Mouse (Mus musculus) CD4-positive helper T cell, adult 2 months (primary cell): ENCODE data around the gene Zfp106.
"Not testable (repeated sequence)": the region's sequence is repeated elsewhere in the genome, so short reads cannot be mapped to it uniquely, and the experiment has no call there.

ENCODE experiments used
- DNase-seq: peaks from one replicate; pipeline ENCODE4 v3.0.0-alpha.2; 2012; ENCODE audit warnings: low read depth, missing footprints, low spot score

The Zfp106 gene

DNA sequence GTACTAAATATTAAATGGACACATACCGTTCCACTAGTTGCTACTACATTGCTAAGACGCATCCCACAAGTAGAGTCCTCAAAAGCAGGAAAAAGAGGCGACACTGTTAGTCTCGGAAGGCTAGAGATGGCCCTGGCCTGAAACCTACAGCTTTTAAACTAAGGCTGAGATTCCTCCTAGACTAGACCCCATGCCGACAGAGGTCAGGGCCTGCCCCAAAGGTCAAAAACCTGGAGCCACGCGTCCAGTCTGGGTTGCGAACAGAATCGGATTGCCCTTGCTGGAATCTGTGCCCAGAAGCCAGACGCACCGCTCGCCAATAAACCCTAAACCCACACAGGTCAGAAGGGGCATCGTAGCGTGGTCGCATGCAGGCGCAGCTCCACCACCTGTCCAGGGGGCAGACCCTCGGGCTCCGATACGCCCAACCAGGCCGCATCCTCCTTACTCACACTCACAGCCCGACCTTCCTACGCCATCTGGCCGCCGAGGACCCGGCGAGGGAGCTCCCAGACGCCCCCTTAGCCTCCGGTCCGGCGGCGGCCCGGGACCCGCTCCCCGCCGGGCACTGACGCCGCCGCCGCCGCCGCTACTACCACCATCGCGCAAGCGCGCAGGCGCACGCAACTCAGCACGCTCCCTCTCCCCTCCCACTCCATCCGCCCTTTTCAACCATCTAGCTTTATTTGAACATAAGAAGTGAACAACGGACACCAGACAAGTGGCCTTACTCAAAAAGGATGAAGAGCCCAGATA is at the start of gene Zfp106:
Zfp106 (minus strand) TSS at position 609 of the 756 bp plus-strand sequence.
- DNase-seq = peak; percentile 91

DNA sequence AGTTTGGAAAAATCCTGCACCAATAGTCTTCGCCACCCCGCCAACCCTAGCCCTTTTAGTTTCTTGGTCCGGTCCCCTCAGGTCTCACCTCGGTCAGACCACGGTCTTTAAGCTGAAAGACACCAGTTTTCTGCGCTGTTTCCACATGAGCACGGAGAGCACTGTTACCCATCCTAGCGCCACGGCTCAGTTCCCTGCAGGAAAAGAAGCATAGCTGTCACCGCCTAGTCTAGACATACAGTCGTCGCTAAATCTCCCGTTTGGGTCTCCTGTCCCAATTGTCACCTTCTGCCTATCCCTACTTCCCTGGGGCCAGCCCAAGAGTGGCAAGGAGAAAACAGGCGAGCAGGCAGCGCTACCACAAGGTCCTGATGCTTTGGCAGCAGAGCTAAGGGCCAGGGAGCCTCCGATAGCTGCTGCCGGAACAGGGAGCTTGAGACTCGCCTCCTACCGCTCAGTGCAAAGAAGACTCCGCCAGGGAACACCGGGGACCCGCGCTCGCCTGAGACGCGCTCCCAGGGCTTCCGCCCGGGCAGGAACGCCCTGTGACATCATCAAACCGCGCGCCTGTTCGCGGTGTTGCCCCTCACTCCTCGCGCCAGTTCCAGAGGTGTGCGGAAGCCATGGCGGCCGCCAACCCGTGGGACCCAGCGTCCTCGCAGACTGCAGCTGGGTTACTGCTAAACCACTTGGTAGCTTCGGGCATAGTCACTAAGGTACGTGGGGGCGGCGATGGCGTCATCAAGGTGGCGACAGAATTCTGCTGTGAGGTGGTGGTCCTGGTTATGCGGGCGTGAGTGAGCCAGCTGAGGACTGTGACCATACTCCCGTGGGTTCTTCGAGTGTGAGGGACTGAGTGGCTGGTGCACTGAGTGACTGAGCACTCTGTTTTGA is 45.4 kb upstream of the Zfp106 start, which contains the start of the genes Haus2 and Lrrc57:
Haus2 (plus strand) TSS at position 554 of the 894 bp plus-strand sequence.
Lrrc57 (minus strand) TSS at position 691 of the 894 bp plus-strand sequence.
- DNase-seq = peak; percentile 94

DNA sequence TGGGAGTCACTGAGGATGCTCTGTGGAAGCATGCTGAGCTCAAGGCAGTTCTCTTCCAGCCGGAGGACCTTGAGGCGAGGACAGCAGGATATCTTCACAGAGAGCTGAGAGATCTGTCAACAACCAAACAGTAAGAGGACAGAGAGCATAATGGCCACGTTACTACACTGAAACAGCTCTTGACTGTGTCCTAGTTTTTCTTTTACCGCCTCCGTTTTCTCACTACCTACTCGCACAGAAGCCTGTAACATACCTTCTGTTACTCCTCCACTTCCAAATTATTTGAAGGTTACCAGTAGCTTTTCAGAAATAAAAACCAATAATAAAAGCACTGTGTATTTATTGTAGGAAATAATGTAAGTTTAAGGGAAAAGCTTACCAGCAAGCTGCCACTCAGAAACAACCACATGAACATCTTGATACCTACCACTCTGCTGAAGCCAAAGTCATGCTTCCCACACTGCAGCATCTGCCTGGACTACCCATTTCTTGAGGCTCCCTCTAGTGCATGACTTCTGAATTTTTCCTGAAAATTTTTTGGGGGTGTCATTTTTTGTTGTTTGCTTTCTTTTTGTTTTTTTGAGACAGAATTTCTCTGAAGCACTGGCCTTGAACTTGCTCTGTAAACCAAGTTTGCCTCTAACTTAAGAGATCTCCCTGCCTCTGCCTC is 42.5 kb upstream of the Zfp106 start:
- peak; percentile 29 for DNase-seq

DNA sequence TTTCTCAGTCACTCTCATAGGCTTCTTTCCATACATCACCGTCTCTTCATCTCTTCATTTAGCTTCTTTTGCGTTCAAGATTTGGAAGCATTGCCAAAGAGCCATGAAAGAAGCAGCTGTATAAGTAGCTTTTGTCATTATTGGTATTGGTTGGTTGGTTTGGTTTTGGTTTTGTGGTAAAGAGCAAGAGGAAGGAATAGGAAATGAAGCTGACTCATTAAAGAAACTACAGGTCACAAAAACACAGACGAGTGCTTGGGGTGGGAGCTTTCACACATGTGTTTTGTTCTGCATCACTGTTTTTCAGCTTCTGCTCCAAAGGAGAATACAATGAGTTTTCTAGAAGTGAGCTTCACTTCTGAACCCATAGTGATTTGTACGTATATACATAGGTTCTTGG is 35.9 kb upstream of the Zfp106 start:
- DNase-seq = peak; percentile 19

DNA sequence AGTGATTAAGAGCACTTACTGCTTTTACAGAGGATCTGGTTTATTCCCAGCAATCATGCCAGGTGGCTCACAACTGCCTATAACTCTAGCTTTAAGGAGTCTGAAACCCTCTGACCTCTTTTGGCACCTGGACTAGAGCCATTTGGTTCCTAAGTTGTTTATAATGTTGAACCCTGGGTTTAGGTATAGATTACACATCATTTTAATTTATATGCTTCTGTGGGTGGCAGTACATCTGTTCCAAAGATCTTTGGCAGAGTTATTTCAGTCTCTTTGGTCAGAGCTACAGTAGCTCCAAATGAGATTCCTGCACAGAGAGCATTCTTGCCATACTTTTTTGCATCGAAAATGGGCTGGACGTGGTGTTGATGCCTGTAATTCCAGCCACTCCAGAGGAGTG is 34.1 kb upstream of the Zfp106 start:
- no peak for DNase-seq

DNA sequence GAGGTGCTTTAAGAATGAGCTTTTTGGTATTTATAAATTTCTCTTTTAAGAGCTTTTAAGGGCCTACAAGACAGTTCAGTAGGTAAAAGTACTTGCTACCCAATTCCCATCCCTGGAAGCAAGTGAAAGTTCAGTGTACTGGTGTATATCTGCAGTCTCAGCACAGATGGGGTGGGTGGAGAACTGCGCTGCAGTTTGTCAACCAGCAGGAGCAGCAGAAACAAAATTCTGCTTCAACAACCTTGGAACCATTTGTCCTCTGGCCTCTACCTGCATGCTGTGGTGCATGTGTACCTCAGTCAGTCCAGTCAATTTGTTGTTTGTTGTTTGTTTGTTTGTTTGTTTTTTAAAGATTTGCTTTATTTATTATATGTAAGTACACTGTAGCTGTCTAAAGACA is 28.6 kb upstream of the Zfp106 start:
- DNase-seq = no peak

DNA sequence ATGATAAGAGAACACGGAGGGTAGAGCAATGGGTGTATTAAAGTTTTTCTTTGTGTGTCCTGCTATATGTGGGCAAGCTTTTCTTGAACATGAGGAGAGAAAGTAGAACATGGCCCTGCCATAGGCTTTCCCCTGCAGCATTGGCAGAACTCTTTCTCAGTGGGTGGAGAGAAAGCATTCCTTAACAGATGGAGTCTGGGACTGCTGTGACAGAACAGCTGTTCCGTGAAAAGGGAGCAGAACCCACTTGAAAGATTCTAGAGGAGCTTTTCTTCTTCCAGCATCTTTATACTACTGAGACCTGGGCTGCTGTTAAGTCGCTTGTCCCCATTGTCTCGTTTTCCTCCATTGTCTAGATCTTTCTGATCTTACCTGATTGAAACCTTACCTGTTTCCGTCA is 26.1 kb upstream of the Zfp106 start:
- DNase-seq = no peak

DNA sequence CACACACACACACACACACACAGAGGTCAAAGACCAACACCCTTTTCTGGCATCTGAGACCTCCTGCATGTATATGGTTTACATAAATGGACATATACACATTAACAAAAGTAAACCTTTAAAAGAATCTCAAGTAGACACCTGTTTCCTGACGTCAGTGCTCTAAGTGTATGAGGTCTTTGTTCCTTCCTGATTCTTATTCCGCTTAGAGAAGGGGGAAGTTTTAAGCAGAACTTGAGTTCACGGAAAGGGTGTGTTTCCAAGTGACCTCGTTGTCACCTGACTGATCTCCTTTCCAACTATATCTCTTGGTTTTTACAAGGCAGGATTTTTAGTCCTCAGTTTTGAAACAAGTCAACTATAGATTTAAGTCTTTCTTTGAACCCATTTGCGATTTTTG is 14.6 kb upstream of the Zfp106 start:
- DNase-seq = peak; percentile 29

DNA sequence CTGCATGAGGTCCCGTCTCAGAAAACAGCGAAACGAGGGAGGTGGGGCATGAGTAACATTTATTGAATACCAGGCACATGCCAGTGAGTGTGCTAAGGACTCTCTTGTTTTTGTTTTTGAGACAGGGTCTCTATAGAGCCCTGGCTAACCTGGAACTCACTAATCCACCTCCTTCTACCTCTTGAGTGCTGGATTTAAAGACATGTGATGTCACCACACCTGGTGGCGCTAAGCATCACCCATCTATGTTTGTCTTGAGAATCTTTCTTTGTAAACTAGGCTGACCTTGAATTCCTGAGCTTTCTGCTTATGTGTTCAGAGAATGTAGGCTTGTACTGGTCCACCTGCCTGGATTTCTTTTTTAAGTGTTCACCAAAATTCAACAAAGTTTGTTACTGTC is 14.2 kb upstream of the Zfp106 start:
- DNase-seq = no peak

DNA sequence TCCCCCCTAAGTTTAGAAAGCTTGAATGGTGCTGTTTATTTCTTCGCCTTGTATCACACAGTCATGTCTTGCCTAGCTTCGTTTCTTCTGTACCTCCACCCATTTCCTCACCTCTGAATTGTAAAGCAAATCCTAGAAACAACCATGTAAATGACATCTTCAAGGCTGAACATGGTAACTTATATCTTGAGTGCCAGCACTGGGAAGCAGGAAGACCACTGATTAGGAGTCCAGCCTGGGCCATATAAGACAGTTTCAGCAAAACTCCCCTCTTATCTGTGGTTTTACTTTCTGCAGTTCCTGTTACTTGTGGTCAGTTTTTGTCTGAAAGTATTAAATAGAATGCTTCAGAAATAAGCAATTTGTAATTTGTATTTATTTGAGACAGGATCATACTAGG is 12.3 kb upstream of the Zfp106 start:
- no peak for DNase-seq

DNA sequence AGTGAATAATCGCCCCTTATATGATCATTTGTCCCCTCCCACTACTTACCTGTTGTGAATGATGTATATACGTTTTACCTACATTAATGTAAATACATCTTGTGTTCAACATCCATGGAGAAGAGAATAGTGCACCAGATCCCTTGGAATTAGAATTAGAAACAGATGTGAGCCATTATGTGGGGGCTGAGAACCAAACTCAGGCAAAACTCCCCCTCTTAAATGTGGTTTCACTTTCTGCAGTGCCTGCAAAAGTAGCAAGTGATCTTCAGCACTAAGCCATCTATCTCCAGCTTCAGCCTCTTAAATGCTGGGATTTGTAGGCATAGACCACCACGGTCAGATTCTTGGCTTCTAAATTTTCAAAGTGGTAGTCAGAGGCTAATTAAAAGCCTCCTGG is 11.5 kb upstream of the Zfp106 start:
- DNase-seq = no peak

DNA sequence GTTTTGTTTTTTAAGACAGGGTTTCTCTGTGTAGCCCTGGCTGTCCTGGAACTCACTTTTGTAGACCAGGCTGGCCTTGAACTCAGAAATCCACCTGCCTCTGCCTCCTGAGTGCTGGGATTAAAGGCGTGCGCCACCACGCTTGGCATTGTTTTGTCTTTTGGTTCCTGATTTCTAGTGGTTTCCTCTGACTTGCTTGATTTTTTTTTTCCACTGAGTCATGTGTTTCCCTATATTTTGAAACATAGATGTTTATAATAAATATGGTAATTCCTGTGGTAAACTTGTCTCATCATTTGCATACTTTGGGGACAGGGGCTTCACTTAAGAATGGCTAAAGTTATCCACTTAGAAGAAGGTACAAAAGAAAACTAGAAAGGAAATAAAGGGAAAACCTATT is 8.5 kb upstream of the Zfp106 start:
- DNase-seq = not testable (repeated sequence)

DNA sequence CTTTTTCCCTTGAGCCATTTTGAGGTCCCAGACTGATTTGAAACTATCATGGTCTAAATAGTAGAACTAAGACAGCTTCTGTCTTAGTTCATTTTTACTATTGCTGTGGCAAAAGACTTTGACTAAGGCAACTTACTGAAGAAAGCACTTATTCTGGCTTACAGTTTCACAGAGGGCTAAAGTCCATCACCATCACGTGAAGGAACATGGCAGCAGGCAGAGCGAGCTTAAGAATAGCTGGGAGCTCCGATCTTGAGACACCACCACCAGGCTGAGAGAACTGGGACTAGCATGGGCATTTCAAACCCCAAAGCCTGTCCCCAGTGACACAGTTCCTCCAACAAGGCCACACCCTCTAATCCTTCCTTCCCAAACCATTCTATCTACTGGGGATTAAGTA is 7.4 kb upstream of the Zfp106 start:
- no peak for DNase-seq

DNA sequence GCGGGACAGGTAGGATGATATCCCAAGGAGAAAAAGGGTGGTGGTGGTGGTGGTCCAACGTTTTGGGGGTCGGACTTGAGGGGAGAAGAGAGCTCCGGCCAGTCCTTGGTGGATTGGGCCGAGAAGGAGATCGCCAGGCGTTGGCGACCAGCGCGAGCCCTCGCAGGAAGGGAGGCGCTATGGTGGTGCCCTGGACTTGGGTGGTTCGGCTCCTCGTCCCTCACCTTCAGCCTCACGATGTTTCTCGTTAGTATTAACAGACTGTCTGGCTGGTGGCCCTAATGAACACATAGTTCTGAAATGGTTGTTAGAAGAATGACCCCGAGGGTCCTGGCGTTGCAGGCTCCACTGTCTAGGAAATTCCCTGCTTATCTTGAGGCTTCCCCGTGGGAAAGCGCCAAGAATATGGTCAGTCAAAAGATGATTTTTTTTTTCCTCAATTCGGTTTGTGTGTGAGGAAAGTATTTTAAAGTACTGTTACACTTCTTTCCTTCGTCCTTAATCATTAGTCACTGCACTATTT is 4.2 kb upstream of the Zfp106 start:
- DNase-seq = no peak

DNA sequence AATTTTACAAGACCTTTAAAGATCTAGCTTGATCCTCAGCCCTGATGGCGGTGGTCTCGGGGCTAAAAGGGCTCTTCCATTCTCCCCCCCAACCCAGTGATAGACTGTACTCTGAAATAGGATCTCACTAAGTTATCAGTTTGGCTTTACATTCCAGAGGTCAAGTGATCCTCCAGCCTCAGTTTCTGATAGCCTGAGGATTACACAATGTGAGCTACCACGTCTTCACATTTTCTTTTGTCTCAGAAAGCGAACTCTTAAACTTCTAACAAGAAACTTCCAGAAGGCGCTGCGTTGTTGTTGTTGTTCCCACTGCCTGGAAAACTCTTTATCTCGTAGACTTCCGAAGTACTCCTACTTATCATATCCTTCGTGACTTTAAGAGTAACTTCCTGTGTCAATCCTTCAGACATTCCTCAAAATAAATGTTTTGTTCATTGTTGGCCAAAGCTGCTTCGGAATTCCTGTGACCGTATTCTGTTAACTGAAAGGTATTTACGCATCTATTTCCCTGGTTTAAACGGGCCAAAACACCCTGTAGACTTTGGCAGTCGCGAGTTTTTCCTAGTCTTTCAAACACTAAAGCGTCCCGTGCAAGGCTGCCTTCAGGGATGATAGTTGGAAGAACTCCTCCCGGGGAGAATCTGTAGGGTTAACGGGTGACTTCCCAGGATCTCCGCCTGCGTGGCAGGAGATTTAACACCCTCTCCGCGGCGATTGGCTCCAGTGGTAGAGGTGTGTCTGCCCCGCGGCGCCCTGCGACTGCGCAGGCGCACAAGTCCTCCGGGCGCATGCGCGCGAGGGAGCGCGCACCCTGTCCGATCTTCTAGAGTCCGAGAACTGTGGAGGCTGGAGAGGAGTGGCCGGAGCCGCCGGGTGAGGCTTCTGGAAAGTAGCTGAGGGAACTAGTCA is 3.5 kb upstream of the Zfp106 start, which contains the start of gene Snap23:
Snap23 (plus strand) TSS at position 786 of the 912 bp plus-strand sequence.
- peak; percentile 93 for DNase-seq

DNA sequence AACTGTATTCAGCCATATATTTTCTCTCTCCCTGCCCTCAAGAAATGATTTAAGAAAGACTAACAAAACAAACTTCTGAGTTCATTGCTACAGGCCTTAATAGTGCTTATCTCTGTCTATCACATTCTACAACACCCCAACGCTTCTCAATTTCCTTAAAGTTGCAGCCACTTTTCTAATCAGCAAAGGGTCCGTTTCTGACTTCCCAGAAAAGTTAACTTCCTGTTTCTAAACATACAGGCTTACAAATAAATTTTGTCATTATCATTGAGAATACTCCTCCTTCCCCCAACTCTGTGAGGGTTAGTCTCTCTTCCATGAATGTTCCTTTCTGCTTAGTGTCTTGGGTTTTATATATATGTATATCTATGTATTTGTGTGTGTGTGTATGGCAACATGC is 1.7 kb upstream of the Zfp106 start:
- DNase-seq = no peak

DNA sequence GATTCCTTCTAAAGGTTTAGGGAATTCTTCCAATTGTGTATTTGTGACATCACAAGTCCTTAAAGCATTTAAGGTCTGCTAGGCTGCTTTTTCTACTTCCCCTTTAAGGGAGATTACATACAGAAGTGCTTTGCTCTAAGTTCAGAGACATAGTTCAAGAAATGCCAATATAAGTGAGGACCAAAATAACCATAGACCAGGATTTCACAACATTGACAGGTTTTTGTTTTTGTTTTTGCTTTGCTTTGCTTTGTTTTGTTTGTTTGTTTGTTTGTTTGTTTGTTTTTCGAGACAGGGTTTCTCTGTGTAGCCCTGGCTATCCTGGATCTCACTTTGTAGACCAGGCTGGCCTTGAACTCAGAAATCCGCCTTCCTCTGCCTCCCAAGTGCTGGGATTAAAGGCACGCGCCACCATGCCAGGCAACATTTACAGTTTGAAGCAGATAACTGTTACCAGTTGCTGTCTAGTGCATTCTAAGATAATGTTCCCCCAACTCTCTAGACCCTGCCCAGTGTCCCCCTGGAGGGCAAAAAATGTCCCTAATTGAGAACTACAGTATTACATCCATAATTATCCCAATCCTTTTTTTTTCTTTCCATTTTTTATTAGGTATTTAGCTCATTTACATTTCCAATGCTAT is 1.0 kb upstream of the Zfp106 start:
- DNase-seq = not testable (repeated sequence)

DNA sequence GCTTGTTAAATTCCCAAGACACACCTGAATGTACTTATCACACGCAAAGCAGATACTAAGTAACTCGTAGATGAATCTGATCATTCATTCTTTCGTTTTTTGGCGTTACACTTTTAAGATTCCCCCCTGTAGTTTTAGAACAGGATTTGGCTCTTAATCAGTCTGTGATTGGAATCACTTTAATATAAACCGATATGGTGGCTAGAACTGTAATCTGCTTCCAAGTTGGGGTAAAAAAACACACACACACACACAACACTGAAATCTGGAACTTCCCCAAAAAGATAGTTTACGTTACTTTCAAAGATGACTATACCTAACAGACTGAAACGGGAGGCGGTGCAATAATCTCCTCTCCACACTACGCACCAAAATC is 796 bp downstream of the Zfp106 start:
- no peak for DNase-seq

DNA sequence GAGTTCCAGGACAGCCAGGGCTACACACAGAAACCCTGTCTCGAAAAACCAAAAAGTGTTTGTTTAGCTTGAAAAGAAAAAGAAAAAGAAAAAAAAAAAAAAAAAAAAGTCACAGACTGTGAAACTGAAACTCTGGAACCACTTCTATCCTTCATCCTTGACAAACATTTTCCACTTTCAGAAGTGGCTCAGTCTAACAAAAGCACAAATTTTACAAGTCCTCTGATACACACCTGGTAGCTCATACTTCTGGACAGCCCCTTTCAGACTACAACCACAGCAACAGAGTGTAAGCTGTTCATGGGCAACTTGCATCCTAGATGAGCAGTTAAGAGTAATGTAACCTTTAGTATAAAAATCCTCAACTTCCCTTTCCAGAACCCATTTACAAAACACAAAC is 2.1 kb downstream of the Zfp106 start:
- DNase-seq = peak; percentile 45

DNA sequence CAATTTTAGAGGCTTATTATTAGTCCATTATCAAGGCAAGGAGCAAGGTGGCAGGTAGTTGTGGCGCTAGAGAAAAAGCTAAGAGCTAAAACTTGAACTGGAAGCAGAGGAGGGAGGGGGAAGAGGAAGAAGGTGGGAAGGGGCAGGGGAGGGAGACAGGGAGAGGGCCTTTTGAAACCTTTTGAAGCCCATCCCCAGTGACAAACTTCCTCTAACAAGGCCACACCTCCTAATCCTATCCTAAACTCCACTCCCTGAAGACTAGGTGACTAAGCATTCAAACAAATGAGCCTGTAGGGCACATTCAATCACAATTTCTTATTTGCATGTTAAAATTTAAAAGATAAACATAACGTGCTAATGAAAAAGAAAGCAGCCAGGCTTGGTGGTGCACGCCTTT is 4.8 kb downstream of the Zfp106 start:
- DNase-seq = no peak
